Mouse (Mus musculus): ENCODE results near the gene Hoxd1. TPM values are rescaled to one million over a fixed set of nuclear protein-coding genes. Genes with fewer than 3 reads are reported as not detected.

Hoxd1 gene
- polyA plus RNA-seq, 1 experiment from 2014 or later: 0.64 TPM

- peak overlapping the region; percentile 31 for H3K4me3 ChIP-seq (replicated peaks; ENCODE audit: low read length)
- H3K4me2 ChIP-seq (replicated peaks): peak overlapping the region; percentile 64
- peak; percentile 40; the same call in 1 of the 2 replicates for ATAC-seq (ENCODE audit: low FRiP score)
- DNase-seq (ENCODE audit: low spot score): no peak
- no peaks in the 10 kb centered on the region for H3K9me3 ChIP-seq (ENCODE audit: control insufficient read depth, low read length)
- peak overlapping the region; percentile 64 for H3K9ac ChIP-seq
- H3K27ac ChIP-seq: peak overlapping the region; percentile 79
- WGBS: 1% methylated on average over 25 of the region's 25 CpGs
- peaks cover 89% of the 10 kb centered on the region for H3K27me3 ChIP-seq (ENCODE audit: control insufficient read depth, insufficient read depth, low read length)
- peaks cover 21% of the 10 kb centered on the region for H3K4me1 ChIP-seq (replicated peaks; ENCODE audit: control insufficient read depth, insufficient read depth, low read length)
- no peaks in the 10 kb centered on the region for H3K36me3 ChIP-seq (replicated peaks; ENCODE audit: control insufficient read depth, insufficient read depth)
These were observed 9.6 kb upstream of the Hoxd1 start for GRCm38 (mm10) chr2:74753175-74753523.

- 18% methylated on average over 5 of the region's 5 CpGs for WGBS
- no peak overlapping the region for H3K4me3 ChIP-seq (replicated peaks; ENCODE audit: low read length)
- H3K9me3 ChIP-seq (ENCODE audit: control insufficient read depth, low read length): no peaks in the 10 kb centered on the region
- H3K4me1 ChIP-seq (replicated peaks; ENCODE audit: control insufficient read depth, insufficient read depth, low read length): peaks cover 21% of the 10 kb centered on the region
- ATAC-seq (ENCODE audit: low FRiP score) (no peak), DNase-seq (ENCODE audit: low spot score) (no peak)
- H3K36me3 ChIP-seq (replicated peaks; ENCODE audit: control insufficient read depth, insufficient read depth): no peaks in the 10 kb centered on the region
- H3K27ac ChIP-seq: no peak overlapping the region
- peaks cover 91% of the 10 kb centered on the region for H3K27me3 ChIP-seq (ENCODE audit: control insufficient read depth, insufficient read depth, low read length)
- H3K4me2 ChIP-seq (replicated peaks): peak overlapping the region; percentile 64; the same call in 1 of the 2 replicates
- H3K9ac ChIP-seq: no peak overlapping the region
These were observed 9.1 kb upstream of the Hoxd1 start for GRCm38 (mm10) chr2:74753711-74754110.

- Histone ChIP-seq H3K9me3 (ENCODE audit: control insufficient read depth, low read length) (no peaks in the 10 kb centered on the region), H3K27ac (no peak overlapping the region), H3K4me3 (replicated peaks; ENCODE audit: low read length) (no peak overlapping the region), H3K4me2 (replicated peaks) (no peak overlapping the region), H3K36me3 (replicated peaks; ENCODE audit: control insufficient read depth, insufficient read depth) (no peaks in the 10 kb centered on the region), H3K9ac (no peak overlapping the region), H3K27me3 (ENCODE audit: control insufficient read depth, insufficient read depth, low read length) (peaks cover 87% of the 10 kb centered on the region), H3K4me1 (replicated peaks; ENCODE audit: control insufficient read depth, insufficient read depth, low read length) (peaks cover 16% of the 10 kb centered on the region)
- ATAC-seq (ENCODE audit: low FRiP score) (no peak), DNase-seq (ENCODE audit: low spot score) (no peak)
- WGBS: 8% methylated on average over 1 of the region's 1 CpGs
These were observed 2.6 kb upstream of the Hoxd1 start for GRCm38 (mm10) chr2:74760146-74760545.

- no peak overlapping the region for H3K9ac ChIP-seq
- DNase-seq (ENCODE audit: low spot score): no peak
- H3K36me3 ChIP-seq (replicated peaks; ENCODE audit: control insufficient read depth, insufficient read depth): no peaks in the 10 kb centered on the region
- 7% methylated on average over 13 of the region's 13 CpGs for WGBS
- peak overlapping the region; percentile 96 for H3K4me2 ChIP-seq (replicated peaks)
- peaks cover 90% of the 10 kb centered on the region for H3K27me3 ChIP-seq (ENCODE audit: control insufficient read depth, insufficient read depth, low read length)
- H3K9me3 ChIP-seq (ENCODE audit: control insufficient read depth, low read length): no peaks in the 10 kb centered on the region
- H3K4me3 ChIP-seq (replicated peaks; ENCODE audit: low read length): no peak overlapping the region
- peaks cover 16% of the 10 kb centered on the region for H3K4me1 ChIP-seq (replicated peaks; ENCODE audit: control insufficient read depth, insufficient read depth, low read length)
- ATAC-seq (ENCODE audit: low FRiP score): no peak
- H3K27ac ChIP-seq: no peak overlapping the region
These were observed 839 bp upstream of the Hoxd1 start for GRCm38 (mm10) chr2:74761941-74762340.

- ATAC-seq (ENCODE audit: low FRiP score): peak; percentile 40
- no peaks in the 10 kb centered on the region for H3K36me3 ChIP-seq (replicated peaks; ENCODE audit: control insufficient read depth, insufficient read depth)
- no peak for DNase-seq (ENCODE audit: low spot score)
- H3K27me3 ChIP-seq (ENCODE audit: control insufficient read depth, insufficient read depth, low read length): peaks cover 78% of the 10 kb centered on the region
- peak overlapping the region; percentile 34; the same call in 1 of the 2 replicates for H3K9ac ChIP-seq
- no peak overlapping the region for H3K27ac ChIP-seq
- peaks cover 16% of the 10 kb centered on the region for H3K4me1 ChIP-seq (replicated peaks; ENCODE audit: control insufficient read depth, insufficient read depth, low read length)
- peak overlapping the region; percentile 57 for H3K4me3 ChIP-seq (replicated peaks; ENCODE audit: low read length)
- peak overlapping the region; percentile 96 for H3K4me2 ChIP-seq (replicated peaks)
- no peaks in the 10 kb centered on the region for H3K9me3 ChIP-seq (ENCODE audit: control insufficient read depth, low read length)
- WGBS: 1% methylated on average over 53 of the region's 53 CpGs
These were observed 510 bp downstream of the Hoxd1 start for GRCm38 (mm10) chr2:74763245-74763735.

GRCm38 (mm10) chr2:74763976-74764375 lies 1.2 kb downstream of the Hoxd1 start:
- no peak for ATAC-seq (ENCODE audit: low FRiP score)
- Histone ChIP-seq H3K4me3 (replicated peaks; ENCODE audit: low read length) (peak overlapping the region; percentile 57; the same call in 1 of the 2 replicates), H3K9ac (no peak overlapping the region), H3K4me2 (replicated peaks) (peak overlapping the region; percentile 96), H3K27me3 (ENCODE audit: control insufficient read depth, insufficient read depth, low read length) (peaks cover 74% of the 10 kb centered on the region), H3K9me3 (ENCODE audit: control insufficient read depth, low read length) (no peaks in the 10 kb centered on the region), H3K4me1 (replicated peaks; ENCODE audit: control insufficient read depth, insufficient read depth, low read length) (peaks cover 16% of the 10 kb centered on the region), H3K27ac (no peak overlapping the region), H3K36me3 (replicated peaks; ENCODE audit: control insufficient read depth, insufficient read depth) (no peaks in the 10 kb centered on the region)
- 61% methylated on average over 10 of the region's 10 CpGs for WGBS
- DNase-seq (ENCODE audit: low spot score): no peak

GRCm38 (mm10) chr2:74774359-74774758 lies 11.6 kb downstream of the Hoxd1 start:
- Histone ChIP-seq H3K27ac (no peak overlapping the region), H3K27me3 (ENCODE audit: control insufficient read depth, insufficient read depth, low read length) (no peaks in the 10 kb centered on the region), H3K9me3 (ENCODE audit: control insufficient read depth, low read length) (no peaks in the 10 kb centered on the region), H3K9ac (no peak overlapping the region), H3K4me2 (replicated peaks) (no peak overlapping the region), H3K36me3 (replicated peaks; ENCODE audit: control insufficient read depth, insufficient read depth) (no peaks in the 10 kb centered on the region), H3K4me3 (replicated peaks; ENCODE audit: low read length) (no peak overlapping the region), H3K4me1 (replicated peaks; ENCODE audit: control insufficient read depth, insufficient read depth, low read length) (no peaks in the 10 kb centered on the region)
- WGBS: 93% methylated on average over 2 of the region's 2 CpGs
- ATAC-seq (ENCODE audit: low FRiP score): no peak
- DNase-seq (ENCODE audit: low spot score): no peak

GRCm38 (mm10) chr2:74777536-74778275 lies 14.9 kb downstream of the Hoxd1 start:
- 64% methylated on average over 13 of the region's 13 CpGs for WGBS
- no peaks in the 10 kb centered on the region for H3K36me3 ChIP-seq (replicated peaks; ENCODE audit: control insufficient read depth, insufficient read depth)
- no peak overlapping the region for H3K27ac ChIP-seq
- ATAC-seq (ENCODE audit: low FRiP score) (no peak), DNase-seq (ENCODE audit: low spot score) (no peak)
- H3K4me3 ChIP-seq (replicated peaks; ENCODE audit: low read length): no peak overlapping the region
- H3K9me3 ChIP-seq (ENCODE audit: control insufficient read depth, low read length): no peaks in the 10 kb centered on the region
- no peaks in the 10 kb centered on the region for H3K27me3 ChIP-seq (ENCODE audit: control insufficient read depth, insufficient read depth, low read length)
- no peak overlapping the region for H3K4me2 ChIP-seq (replicated peaks)
- H3K4me1 ChIP-seq (replicated peaks; ENCODE audit: control insufficient read depth, insufficient read depth, low read length): no peaks in the 10 kb centered on the region
- H3K9ac ChIP-seq: no peak overlapping the region

GRCm38 (mm10) chr2:74781386-74781785 lies 18.6 kb downstream of the Hoxd1 start:
- no peak overlapping the region for H3K4me2 ChIP-seq (replicated peaks)
- H3K27ac ChIP-seq: no peak overlapping the region
- H3K4me1 ChIP-seq (replicated peaks; ENCODE audit: control insufficient read depth, insufficient read depth, low read length): no peaks in the 10 kb centered on the region
- H3K4me3 ChIP-seq (replicated peaks; ENCODE audit: low read length): no peak overlapping the region
- 87% methylated on average over 5 of the region's 5 CpGs for WGBS
- H3K27me3 ChIP-seq (ENCODE audit: control insufficient read depth, insufficient read depth, low read length): no peaks in the 10 kb centered on the region
- H3K36me3 ChIP-seq (replicated peaks; ENCODE audit: control insufficient read depth, insufficient read depth): no peaks in the 10 kb centered on the region
- ATAC-seq (ENCODE audit: low FRiP score) (no peak), DNase-seq (ENCODE audit: low spot score) (no peak)
- no peaks in the 10 kb centered on the region for H3K9me3 ChIP-seq (ENCODE audit: control insufficient read depth, low read length)
- H3K9ac ChIP-seq: no peak overlapping the region
